Mouse (Mus musculus) embryonic fibroblast, embryonic 13.5 days (primary cell): ENCODE data around the gene Dlg3.

Experiments
- CTCF ChIP-seq: IDR thresholded peaks from 2 replicates; pipeline ENCODE4 v1.5.1; 2011; ENCODE audit warnings: mild to moderate bottlenecking, control low read depth, low read length, moderate library complexity, borderline replicate concordance; ENCODE audit not compliant: insufficient read depth
- POLR2A ChIP-seq: IDR thresholded peaks from 2 replicates; pipeline ENCODE4 v1.6.1; 2011; ENCODE audit warnings: low read depth, mild to moderate bottlenecking, control low read depth, low read length, moderate library complexity

- no peak for TF ChIP-seq POLR2A
- TF ChIP-seq CTCF: no peak
These were observed 48.2 kb downstream of the Dlg3 start for GRCm38 (mm10) chrX:100815766-100816165.
